Mouse (Mus musculus): ENCODE measurements around the gene Meis1. TPM values are rescaled to one million over a fixed set of nuclear protein-coding genes. Genes with fewer than 3 reads are reported as not detected.

Meis1 gene
- polyA plus RNA-seq (2017; shearing (Covaris generic)), result not detected

GRCm38 (mm10) chr11:19018489-19019203, at the start of gene Meis1:
Gene Meis1, minus strand, starts transcription at chr11:19018985.

Data from effector memory CD4-positive, alpha-beta T cell, adult 5 months (primary cell).